Mouse (Mus musculus) kidney, postnatal 14 days (tissue): ENCODE measurements around the gene Rab2b.
A peak's percentile ranks its signal among the peaks of the same experiment; 100 is the strongest.
"Not testable (repeated sequence)": the region's sequence is repeated elsewhere in the genome, so short reads cannot be mapped to it uniquely, and the experiment has no call there.

Source experiments
- DNase-seq: peaks from one replicate; pipeline ENCODE4 v3.0.0; 2022; ENCODE audit warnings: mixed read lengths

Gene Rab2b

DNA sequence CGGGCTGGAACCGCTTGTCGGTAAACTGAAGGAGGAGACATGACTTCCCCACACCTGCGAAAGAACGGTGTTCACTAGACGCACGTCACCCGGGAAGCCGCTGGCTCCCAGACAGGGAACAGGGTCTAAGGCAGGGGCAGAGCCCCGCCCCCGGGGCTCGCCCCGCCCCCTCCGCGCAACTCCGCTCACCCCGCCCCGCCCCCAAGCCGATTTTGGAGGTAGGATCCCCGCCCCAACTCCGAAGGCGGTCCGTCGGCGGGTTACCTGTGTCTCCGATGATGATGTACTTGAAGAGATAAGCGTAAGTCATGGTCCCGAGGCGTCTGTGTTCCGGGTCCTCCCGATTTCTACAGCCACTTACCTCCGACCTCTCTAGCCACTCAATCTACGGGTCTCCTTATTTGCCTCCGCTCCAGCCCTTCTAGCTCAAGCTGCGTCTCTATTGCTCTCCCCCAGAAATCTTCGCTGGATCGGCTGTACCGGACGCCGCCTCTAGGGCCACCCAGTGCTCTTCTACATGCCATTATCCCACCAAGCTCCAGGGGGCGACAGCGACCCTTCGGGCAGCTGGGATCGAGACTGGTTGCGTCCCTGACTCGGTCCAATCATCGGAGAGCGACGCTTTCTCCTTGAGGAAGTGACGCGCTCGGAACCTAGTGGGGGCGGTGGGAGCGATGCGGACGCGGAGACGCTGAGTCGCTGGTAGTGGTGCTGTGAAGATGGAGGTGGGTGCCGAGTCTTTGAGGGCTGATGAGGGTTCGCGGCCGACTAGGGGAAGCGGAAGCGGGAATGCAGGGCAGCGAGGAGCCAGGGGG is at the start of gene Rab2b, which contains the start of gene Tox4:
TSS of gene Rab2b (minus strand) at position 614 of the 815 bp plus-strand sequence.
TSS of gene Tox4 (plus strand) at position 215 of the 815 bp plus-strand sequence.
- DNase-seq = peak; percentile 99

- no peak for DNase-seq
Measured at GRCm38 (mm10) chr14:52327910-52328812, 48.8 kb upstream of the Rab2b start, which contains the start of gene Sall2. TSS of gene Sall2 (minus strand) at chr14:52328762.

DNA sequence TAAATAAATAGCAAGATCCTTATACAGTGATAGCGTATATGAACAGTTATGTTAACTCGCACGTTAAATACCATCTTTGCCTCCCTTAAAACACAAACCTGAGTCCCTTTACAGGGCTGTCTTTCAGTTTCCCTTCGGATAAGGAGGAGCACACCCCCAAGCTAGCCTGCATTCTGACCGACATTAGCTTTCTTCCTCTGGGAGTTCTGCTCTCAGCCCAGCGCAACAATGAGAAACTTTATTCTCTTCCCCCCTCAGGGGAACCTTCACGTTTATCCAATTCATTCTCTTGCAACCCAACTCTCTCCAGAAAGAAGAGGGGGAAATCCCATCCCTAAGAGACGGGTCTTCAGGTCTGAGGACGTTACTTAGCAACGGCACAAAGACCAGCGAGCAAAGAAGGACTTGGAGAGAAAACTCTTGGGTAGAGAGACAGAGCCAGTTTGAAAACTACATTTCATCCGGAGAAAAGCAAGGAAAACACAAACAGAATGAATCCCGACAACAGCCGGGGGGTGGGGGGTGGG is 48.1 kb upstream of the Rab2b start:
- no peak for DNase-seq

DNA sequence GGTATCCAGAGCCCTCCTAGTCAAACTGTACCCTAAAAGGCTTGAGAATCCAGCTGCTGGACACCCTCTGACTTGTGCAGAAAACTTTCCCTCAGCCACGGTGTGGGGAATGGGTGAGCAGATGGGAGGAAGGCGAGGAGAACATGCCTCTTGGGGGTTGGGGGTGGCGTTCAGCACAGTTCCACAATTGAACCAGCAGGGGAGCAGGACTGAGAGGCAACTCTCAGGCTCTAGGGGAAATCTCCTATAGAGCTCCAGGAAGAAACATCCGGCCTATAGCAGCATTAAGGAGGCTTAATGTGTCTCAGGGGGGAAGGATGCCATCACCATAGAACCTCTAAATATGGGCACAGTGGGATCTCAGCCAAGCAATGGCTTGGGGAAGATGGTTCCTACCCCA is 46.5 kb upstream of the Rab2b start:
- DNase-seq = no peak

- no peak for DNase-seq
Measured at GRCm38 (mm10) chr14:52319361-52319760, 40.0 kb upstream of the Rab2b start.

DNA sequence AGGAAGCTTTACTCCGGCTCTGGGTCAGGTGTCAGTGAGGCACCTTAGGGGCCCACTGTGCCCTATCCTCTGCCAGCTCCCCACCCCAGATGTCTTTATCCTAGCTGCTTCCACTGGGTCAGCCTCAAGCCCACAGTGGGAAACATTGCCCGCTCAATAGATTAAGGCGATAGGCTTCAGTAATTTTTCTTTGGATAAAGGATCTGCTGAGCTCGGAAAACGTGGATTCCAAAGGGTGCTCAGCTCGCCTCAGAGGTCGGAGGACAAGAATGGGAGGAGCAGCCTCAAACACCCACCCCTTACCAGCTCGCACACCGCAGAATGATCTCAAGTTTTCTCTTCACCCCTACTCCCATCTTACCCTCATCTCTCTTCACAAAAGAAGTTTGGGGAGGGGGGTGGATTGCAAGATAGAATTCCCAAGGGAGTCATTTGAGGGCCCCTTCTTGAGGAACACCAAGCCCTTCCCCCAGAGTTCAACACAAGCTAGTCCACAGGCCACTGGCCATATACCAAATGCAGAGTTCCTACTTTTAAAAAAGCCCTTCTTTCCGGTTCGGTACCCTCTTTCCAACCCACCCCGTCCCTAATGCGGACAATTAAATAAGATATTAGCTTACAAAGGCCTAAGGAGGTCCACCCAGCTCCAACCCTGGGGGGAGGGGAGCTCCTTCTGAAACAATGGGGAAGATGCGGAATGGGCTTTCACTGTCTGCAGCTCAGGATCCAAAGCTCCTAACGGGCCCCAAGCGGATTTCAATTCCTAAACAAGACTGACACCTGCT is 37.3 kb upstream of the Rab2b start:
- peak; percentile 70 for DNase-seq

DNA sequence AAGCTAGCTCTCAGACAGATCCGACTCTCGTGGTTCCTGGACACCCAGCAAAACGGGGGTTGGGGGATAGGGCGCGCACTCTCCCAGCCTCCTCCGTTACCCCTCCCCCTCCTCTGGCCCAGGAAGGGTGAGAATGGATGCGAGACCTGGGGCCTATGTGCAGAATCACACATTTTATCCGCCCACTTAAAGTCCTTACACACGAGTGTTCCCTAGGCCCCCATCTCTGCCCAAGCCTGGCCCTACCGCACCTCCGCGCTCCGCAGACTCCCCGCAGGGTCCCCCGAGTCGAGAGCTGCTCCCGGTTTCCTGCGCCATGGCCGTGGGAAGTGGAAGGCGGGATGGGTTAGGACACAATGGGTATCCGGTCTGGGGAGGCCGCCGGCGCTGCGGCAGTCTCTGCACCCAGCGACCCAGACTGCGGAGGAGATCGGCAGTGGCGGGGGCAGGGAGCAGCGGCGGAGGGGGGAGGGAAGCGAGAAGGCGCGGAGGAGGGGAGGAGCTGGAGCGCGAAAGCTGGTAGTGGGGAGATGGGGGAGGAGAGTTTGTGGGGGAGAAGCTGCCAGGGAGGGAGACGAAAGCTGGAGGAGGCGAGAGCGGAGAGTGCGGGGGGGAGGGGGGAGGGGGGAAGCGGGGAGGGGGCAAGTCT is 36.6 kb upstream of the Rab2b start:
- DNase-seq = peak; percentile 84

DNA sequence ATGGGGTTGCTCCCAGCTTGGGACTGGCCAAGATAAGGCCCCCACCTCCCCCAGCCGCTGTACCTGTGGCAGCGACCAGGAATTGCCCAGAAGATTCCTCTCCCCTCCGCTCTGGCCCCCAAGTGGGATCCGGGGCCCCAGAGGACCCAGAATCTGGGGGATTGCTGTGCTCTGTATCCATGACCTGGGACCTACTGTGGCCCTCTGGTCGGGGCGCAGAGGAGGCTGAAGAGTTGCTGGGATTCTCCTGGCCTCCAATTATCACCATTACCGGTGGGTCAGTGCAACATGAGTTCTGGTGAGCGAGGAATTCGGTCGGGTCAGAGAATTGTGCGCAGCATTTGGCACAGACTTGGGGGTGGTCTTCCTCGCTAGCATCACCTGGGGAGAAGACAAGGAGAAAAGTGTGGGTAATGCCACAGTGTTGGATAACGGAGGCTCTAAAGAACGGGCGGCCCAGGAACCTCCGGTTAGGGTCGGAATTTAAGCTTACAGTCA is 36.0 kb upstream of the Rab2b start:
- peak; percentile 10 for DNase-seq

DNA sequence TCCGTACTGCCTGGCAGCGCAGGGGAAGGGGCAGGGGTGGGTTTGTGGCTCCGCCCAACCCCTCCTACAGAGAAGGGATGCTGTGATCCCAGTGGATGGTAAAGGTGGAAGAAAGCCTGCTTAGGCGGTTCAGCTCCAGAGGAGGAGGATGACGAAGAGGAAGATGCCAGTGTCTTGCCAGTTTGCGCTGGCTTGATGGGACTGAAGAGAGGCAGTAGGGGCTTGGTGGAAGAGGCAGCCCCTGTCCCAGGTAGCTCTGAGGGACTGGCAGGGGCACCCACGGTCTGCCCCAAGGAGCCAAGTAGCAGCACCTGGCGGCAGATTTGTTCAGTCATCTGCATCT is 35.4 kb upstream of the Rab2b start:
- DNase-seq = no peak

GRCm38 (mm10) chr14:52313931-52314807 is 34.8 kb upstream of the Rab2b start:
- no peak for DNase-seq

DNA sequence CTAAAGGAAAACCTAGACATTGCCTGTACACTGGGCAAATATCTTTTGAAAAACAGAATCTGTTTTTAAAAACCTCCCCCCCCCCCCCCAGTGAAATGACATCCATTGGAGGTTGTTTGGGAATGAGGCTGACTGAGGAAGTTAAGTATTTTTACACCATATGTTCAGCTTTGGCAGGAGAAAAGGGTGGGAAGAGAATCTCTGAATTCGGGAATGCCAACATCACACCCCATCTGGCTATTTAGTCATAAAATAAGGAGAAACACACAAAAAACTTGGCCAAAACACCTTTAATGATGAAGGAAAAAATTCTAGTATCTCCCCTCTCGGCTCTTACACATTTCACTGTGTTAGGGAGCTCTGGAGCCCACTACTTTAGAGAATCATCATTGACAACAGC is 31.6 kb upstream of the Rab2b start:
- no peak for DNase-seq

DNA sequence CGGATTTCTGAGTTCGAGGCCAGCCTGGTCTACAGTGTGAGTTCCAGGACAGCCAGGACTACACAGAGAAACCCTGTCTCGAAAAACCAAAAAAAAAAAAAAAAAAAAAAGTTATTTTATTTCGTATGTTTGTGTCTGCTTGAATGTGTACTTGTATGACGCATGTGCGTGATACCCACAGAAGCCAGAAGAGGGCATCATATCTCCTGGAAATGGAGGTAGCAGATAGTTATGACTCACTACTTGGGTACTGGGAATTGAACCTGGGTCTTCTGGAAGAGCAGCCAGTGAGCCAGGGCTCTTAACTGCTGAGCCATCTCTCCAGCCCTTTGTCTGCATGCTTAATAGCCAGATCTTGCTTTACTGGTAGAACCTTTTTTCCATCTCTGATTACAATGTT is 31.0 kb upstream of the Rab2b start:
- not testable (repeated sequence) for DNase-seq

DNA sequence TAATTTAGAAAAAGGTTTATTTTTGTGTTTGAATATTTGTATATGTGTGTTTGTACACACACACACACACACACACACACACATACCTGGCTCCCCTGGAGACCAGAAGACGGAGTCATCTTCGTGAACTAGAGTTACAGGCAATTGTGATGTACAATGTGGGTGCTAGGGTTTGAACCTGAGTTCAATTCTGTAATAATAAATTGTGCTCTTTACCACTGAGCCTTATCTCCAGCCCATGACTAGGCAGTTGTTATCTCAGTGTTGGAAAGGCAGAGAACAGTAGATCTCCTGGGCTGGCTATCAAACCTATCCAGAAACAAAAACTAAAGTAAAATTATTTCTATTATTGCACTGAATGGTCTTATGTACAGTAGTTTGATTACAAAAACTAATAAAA is 26.8 kb upstream of the Rab2b start:
- DNase-seq = no peak

DNA sequence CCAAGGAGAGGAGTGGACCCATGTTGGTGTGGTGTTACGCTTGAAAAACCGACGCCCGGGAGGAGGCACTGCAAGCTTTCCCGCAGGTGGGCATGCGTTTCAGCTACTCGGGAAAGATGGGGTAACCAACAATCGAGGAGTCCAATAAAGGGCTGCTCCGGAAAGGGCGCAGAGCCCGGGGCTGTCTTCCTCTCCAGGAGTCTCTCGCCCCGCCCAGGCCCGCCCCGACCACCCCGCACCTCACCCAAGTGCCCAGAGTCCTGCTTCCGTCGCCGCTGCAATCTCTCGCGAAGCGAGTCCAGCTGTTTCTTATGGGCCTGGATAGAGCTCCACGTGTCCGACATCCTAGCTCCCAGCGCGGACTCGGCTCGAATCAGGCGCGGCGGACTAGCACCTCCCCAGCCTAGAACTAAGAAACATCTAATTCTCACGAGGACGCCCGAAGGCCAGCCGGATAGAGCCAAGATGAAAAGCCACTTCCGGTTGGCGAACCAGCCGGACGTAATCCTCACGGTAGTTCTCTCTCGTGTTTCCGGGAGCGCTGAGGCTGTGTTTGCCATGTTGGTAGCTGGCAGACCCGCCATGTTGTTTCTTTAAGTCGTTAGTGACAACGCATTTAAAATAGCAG is 25.4 kb upstream of the Rab2b start, which contains the start of gene Mettl3:
TSS of gene Mettl3 (minus strand) at position 485 of the 628 bp plus-strand sequence.
- peak; percentile 94 for DNase-seq

GRCm38 (mm10) chr14:52303517-52303916 is 24.2 kb upstream of the Rab2b start:
- DNase-seq = not testable (repeated sequence)

DNA sequence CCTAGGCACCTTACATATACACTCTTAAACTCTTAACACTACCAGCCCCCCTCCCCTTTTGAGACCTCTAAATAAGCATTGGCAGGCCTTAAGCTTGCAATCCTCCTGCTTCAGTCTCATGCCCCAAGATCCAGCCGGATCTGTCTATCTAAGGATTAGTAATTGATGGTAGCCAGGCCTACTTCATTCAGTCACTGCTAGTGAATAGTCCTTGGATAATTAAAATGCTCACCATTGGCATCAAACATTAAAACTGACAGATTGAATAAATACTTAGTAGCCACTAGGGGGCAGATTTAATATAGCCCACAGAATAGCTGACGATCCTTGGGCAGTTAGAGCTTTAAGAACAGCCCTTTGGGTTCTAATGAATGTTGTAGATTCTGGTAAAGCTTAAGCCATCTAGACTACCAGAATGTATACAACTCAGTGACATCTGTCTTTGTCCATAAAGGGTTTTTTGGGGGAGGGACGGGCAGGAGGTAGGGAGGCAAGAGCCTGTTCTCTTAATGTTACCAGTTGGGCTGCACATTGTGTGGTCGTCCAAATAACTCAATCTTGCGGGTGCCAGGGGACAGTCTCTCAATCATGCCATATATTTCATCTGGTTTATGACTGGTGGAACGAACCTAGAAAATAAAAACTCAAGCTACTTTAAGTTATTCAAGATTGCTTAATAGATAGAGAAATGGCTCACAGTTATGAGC is 16.4 kb upstream of the Rab2b start:
- no peak for DNase-seq

DNA sequence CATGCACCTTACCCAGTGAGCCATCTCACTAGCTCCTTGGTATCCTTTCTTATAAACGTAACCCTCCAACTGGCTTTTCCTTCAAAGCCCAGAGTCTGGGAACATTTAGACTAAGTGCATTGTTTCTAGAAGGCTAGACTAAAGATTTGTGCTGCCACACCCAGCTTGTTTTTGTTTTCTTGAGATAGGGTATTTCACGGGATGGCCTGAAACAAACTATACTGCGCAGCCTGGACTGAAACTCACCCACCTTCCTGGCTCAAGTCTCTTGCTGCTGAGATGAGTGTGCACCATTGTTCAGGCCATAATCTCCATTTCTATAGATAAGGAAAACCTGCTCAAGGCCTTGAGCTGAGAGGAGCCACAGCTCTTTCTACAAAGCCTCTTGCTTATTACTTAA is 4.8 kb upstream of the Rab2b start:
- no peak for DNase-seq

DNA sequence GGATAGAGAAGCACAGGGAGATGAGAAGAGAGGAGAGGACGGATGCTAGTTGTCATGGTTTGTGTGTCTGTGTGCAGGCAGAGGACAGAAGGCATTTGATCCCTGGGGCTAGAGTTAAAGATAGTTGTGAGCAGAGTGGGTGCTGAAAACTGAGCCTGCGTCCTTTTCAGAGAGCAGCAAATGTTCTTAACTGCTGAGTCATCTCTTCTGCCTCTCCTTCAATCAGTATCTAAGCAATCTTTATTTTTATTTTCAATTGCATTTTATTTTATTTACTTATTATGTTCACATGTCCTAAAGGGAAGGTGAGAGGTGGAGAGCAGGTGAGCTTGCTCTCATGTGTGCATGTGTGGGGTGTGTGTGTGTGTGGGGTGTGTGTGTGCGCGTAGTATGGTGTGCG is 4.3 kb upstream of the Rab2b start:
- DNase-seq = no peak

GRCm38 (mm10) chr14:52279747-52280120 is 389 bp upstream of the Rab2b start:
- DNase-seq = no peak

DNA sequence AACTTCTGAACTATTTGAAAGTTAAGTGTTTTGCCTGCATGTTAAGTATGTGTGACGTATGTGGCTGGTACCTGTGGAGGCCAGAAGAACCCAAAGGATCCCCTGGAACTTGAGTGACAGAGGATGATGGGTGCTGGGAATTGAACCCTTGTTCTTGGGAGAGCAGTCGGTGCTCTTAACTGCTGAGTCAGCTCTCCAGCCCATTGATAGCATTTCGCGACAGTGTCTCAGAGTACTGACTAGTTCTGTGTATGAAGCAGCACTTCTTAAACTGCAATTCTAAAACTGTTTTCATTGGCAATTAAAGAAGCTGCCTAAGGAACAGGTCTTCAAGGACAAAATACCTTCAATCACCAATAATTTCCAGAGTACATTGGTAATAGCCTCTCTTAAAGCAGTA is 2.1 kb downstream of the Rab2b start:
- DNase-seq = no peak
